Mouse (Mus musculus) intestine, embryonic 15.5 days (tissue): ENCODE data around the gene AC124502.3. TPM values are rescaled to one million over a fixed set of nuclear protein-coding genes. Genes with fewer than 3 reads are reported as not detected.

Experiments used
- ATAC-seq: fragments of 200-750 bp; cut with Nextera tagmentation; 2 replicates; pipeline ENCODE4 v1.8.0; 2017; ENCODE audit warnings: moderate TSS enrichment, moderate library complexity
- H3K27ac ChIP-seq: fragments of 300-500 bp; sonication (generic); 2 replicates; pipeline ENCODE4 v1.5.1; 2015; ENCODE audit warnings: mild to moderate bottlenecking, inconsistent platforms
- H3K27me3 ChIP-seq: fragments of 300-500 bp; sonication (generic); replicated peaks from 2 replicates; pipeline ENCODE4 v1.6.1; 2015; ENCODE audit warnings: inconsistent platforms
- H3K36me3 ChIP-seq: fragments of 300-500 bp; sonication (generic); 2 replicates; pipeline ENCODE4 v1.6.1; 2015; ENCODE audit warnings: inconsistent platforms
- H3K4me1 ChIP-seq: fragments of 300-500 bp; sonication (generic); replicated peaks from 2 replicates; pipeline ENCODE4 v1.6.1; 2015; ENCODE audit warnings: inconsistent platforms
- H3K4me2 ChIP-seq: fragments of 300-500 bp; sonication (generic); replicated peaks from 2 replicates; pipeline ENCODE4 v1.6.1; 2015; ENCODE audit warnings: mild to moderate bottlenecking, inconsistent platforms
- H3K4me3 ChIP-seq: fragments of 300-500 bp; sonication (generic); replicated peaks from 2 replicates; pipeline ENCODE4 v1.5.1; 2015; ENCODE audit warnings: inconsistent platforms
- H3K9ac ChIP-seq: fragments of 300-500 bp; sonication (generic); 2 replicates; pipeline ENCODE4 v1.6.1; 2015; ENCODE audit warnings: inconsistent platforms
- H3K9me3 ChIP-seq: fragments of 300-500 bp; sonication (generic); 2 replicates; pipeline ENCODE4 v1.6.1; 2016; ENCODE audit warnings: inconsistent platforms
- WGBS: fragments of 180-500 bp; shearing (Covaris S2); methylation state at CpG from one replicate; pipeline ENCODE4 v1.1.7; 2015; 5-methylcytosine and 5-hydroxymethylcytosine counted together
- polyA plus RNA-seq: library from polyadenylated mRNA; unstranded; fragments of >200 nt; fragmentation: Nextera tagmentation; extraction: Ambion mirVana; gene quantifications from 2 replicates; pipeline ENCODE4 v1.2.1, GENCODE M21; 2015

Gene AC124502.3
- polyA plus RNA-seq, 1 experiment from 2014 or later, result 2.8 TPM

DNA sequence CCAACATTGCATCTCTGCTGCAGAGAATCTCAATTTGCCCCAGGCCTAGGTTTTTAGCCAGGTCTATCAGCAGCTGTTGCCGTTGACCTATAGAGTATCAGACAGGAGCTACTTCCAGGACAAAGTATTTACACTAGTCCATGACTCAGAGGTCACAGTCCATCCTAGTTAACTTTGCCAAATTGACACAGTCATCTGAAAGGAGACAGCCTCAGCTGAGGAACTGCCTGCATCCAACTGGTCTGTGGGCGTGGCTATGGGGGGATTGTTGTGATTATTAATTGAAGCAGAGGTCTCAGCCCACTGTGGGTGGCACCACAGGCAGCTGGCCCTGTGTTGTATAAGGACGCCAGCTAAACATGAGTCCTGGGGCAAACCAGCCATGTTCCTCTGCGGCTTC lies 33.8 kb upstream of the AC124502.3 start:
- Histone ChIP-seq H3K36me3 (no peaks in the 10 kb centered on the region), H3K9me3 (no peaks in the 10 kb centered on the region), H3K9ac (no peak overlapping the region), H3K27me3 (peaks cover 6% of the 10 kb centered on the region; the same call in 1 of the 2 replicates), H3K4me3 (no peak overlapping the region), H3K27ac (no peak overlapping the region), H3K4me2 (no peak overlapping the region), H3K4me1 (peaks cover 3% of the 10 kb centered on the region; the same call in 1 of the 2 replicates)
- ATAC-seq, result no peak
- WGBS, result 54% methylated on average over 4 of the region's 4 CpGs

DNA sequence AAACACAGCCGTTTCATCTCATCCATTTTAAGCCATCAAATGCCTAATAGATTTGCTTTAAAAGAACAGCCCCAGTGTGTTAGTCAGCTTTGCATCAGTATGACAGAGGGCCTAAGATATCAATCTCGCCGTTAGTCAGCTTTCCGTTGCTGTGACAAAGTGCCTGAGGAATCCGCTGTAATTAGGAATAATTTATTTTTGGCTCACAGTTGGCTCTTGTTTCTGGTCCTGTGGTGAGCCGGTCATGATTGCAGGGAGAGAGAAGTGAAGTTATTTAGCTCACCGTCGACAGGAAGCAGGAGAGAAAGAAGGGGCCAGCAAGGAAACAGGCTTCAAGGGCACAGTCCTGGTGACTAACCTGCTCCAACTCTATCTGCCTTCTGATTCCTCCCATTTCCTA lies 25.6 kb upstream of the AC124502.3 start:
- no peaks in the 10 kb centered on the region for H3K9me3 ChIP-seq
- H3K4me1 ChIP-seq, result peaks cover 8% of the 10 kb centered on the region; the same call in 1 of the 2 replicates
- H3K4me2 ChIP-seq, result no peak overlapping the region
- no peak overlapping the region for H3K4me3 ChIP-seq
- H3K36me3 ChIP-seq, result no peaks in the 10 kb centered on the region
- no peak overlapping the region for H3K27ac ChIP-seq
- H3K27me3 ChIP-seq, result no peaks in the 10 kb centered on the region
- no peak overlapping the region for H3K9ac ChIP-seq
- WGBS, result 56% methylated on average over 8 of the region's 8 CpGs
- ATAC-seq, result no peak

DNA sequence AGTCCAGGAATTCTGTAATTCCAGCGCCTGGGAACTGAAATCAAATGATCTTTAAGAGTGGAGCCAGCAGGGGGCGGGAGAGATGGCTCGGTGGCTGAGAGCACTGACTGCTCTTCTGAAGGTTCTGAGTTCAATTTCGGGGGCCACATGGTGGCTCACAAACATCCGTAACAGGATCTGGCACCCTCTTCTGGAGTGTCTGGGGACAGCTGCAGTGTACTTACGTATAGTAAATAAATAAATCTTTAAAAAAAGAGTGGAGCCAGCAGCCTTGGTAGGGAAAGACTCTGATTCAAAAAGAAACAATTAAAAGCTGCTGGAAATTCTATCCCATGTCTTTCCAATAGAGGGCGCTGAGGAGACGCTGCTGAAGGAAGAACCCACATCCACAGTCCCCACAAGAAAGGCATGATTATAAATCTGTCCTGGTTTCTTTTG lies 23.7 kb upstream of the AC124502.3 start:
- no peak overlapping the region for H3K4me3 ChIP-seq
- no peaks in the 10 kb centered on the region for H3K27me3 ChIP-seq
- H3K4me1 ChIP-seq, result peaks cover 8% of the 10 kb centered on the region; the same call in 1 of the 2 replicates
- no peaks in the 10 kb centered on the region for H3K9me3 ChIP-seq
- H3K9ac ChIP-seq, result no peak overlapping the region
- H3K4me2 ChIP-seq, result no peak overlapping the region
- H3K36me3 ChIP-seq, result no peaks in the 10 kb centered on the region
- WGBS, result 21% methylated on average over 8 of the region's 8 CpGs
- no peak overlapping the region for H3K27ac ChIP-seq
- no peak for ATAC-seq

DNA sequence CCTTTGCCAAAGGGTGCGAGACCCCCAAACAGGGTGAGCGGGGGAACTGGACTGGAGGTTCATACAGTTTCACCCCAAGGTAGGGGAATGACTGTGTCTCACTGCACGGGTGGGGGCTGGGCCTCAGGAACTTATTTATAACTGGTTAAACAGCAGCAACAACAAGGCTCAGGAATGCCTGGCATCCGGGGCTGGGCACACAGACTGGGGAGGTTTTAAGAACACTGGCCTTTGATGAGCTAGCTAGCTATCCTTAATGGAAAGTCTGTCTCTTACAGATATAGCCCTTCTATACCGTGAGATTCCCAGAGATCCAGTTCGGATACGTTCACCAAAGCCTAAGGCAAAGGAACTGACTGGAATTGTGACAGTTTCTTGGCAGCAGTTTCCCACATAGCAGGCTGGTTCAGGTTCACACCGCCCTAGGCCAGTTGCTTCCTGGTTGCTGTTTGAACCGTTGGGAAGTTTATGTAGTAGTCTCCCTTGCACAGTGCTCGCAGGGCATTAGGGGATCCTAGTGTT lies 22.4 kb upstream of the AC124502.3 start:
- Histone ChIP-seq H3K4me3 (no peak overlapping the region), H3K36me3 (no peaks in the 10 kb centered on the region), H3K4me2 (peak overlapping the region; percentile 31; the same call in 1 of the 2 replicates), H3K4me1 (peaks cover 8% of the 10 kb centered on the region; the same call in 1 of the 2 replicates), H3K27me3 (no peaks in the 10 kb centered on the region), H3K27ac (no peak overlapping the region), H3K9ac (no peak overlapping the region; the same call in 1 of the 2 replicates), H3K9me3 (no peaks in the 10 kb centered on the region)
- peak; percentile 51 for ATAC-seq
- 21% methylated on average over 10 of the region's 10 CpGs for WGBS

DNA sequence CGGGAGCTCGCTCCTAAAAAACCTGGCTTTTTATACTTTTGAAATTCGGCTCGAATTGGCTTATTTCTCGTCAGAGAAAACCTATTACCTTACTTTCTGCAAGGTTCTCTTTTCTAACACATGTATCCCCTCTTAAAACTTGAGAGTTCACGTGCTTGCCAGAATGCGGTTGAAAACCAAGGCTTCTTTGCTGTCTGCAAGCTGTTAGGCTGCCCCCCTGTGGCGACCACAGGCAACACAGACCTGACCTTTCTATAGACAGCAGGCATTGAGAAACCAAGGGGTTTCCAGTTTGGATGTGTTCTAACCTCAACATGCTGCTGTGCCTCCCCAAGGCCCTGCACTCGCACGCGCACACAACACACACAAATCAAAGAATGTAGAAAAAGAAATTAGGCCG lies 21.9 kb upstream of the AC124502.3 start:
- Histone ChIP-seq H3K9me3 (no peaks in the 10 kb centered on the region), H3K27me3 (no peaks in the 10 kb centered on the region), H3K4me3 (no peak overlapping the region), H3K36me3 (no peaks in the 10 kb centered on the region), H3K27ac (no peak overlapping the region), H3K4me2 (peak overlapping the region; percentile 31; the same call in 1 of the 2 replicates), H3K9ac (no peak overlapping the region), H3K4me1 (peaks cover 8% of the 10 kb centered on the region; the same call in 1 of the 2 replicates)
- 19% methylated on average over 12 of the region's 12 CpGs for WGBS
- ATAC-seq, result peak; percentile 59; the same call in 1 of the 2 replicates

GRCm38 (mm10) chr19:5017611-5018010 lies 21.1 kb upstream of the AC124502.3 start:
- H3K27ac ChIP-seq, result no peak overlapping the region
- peaks cover 8% of the 10 kb centered on the region; the same call in 1 of the 2 replicates for H3K4me1 ChIP-seq
- H3K9ac ChIP-seq, result no peak overlapping the region
- no peaks in the 10 kb centered on the region for H3K9me3 ChIP-seq
- no peak overlapping the region for H3K4me3 ChIP-seq
- H3K4me2 ChIP-seq, result no peak overlapping the region
- no peak for ATAC-seq
- 80% methylated on average over 4 of the region's 4 CpGs for WGBS
- H3K36me3 ChIP-seq, result no peaks in the 10 kb centered on the region
- H3K27me3 ChIP-seq, result no peaks in the 10 kb centered on the region

DNA sequence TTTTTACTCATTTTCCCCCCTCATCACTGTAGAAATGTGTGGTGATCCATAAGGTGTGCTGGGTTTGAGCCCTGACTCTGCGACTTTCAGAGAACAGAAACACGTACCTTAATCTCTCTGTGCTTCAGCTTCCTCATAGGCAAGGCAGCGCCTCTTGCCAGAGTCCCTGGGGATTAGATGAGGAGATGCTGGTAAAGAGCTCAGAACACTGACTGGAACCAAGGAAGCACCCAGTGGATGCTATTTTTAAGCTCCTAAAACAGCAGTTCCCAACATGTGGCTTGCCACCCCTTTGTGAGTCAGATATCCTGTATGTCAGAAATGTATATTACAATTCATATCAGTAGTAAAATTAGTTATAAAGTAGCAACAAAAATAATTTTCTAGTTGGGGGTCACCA lies 20.5 kb upstream of the AC124502.3 start:
- H3K9ac ChIP-seq, result no peak overlapping the region
- peaks cover 8% of the 10 kb centered on the region; the same call in 1 of the 2 replicates for H3K4me1 ChIP-seq
- no peaks in the 10 kb centered on the region for H3K36me3 ChIP-seq
- ATAC-seq, result no peak
- H3K4me3 ChIP-seq, result no peak overlapping the region
- H3K27me3 ChIP-seq, result no peaks in the 10 kb centered on the region
- 87% methylated on average over 3 of the region's 3 CpGs for WGBS
- no peak overlapping the region for H3K27ac ChIP-seq
- H3K4me2 ChIP-seq, result no peak overlapping the region
- no peaks in the 10 kb centered on the region for H3K9me3 ChIP-seq

DNA sequence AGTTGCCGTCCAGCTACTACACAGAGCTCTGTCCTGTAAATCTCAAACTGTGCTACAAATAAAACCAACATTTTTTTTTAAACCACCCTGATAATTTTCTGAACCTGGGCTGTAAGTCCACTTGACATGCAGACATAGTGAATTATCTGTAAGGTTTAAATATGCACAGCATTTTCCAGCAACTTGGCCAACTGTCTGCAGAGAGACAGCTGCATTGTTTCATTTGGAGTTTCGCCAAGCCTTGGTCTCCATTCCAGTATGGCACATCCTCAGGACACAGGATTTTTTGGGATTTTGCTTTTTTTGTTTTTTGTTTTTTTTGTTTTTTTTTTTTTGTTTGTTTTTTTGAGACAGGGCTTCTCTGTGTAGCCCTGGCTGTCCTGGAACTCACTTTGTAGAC lies 17.3 kb upstream of the AC124502.3 start:
- no peak for ATAC-seq
- WGBS, result 87% methylated on average over 2 of the region's 2 CpGs
- Histone ChIP-seq H3K9me3 (no peaks in the 10 kb centered on the region), H3K4me3 (no peak overlapping the region), H3K4me2 (no peak overlapping the region), H3K27me3 (no peaks in the 10 kb centered on the region), H3K4me1 (peaks cover 6% of the 10 kb centered on the region; the same call in 1 of the 2 replicates), H3K36me3 (no peaks in the 10 kb centered on the region), H3K9ac (no peak overlapping the region), H3K27ac (no peak overlapping the region)

- peak; percentile 99 for ATAC-seq
- Histone ChIP-seq H3K27me3 (no peaks in the 10 kb centered on the region), H3K4me2 (peak within 1 kb of the TSS; percentile 96), H3K27ac (peak within 1 kb of the TSS; percentile 80), H3K9me3 (no peaks in the 10 kb centered on the region), H3K4me3 (peak within 1 kb of the TSS; percentile 72), H3K36me3 (peaks cover 2% of the 10 kb centered on the region; the same call in 1 of the 2 replicates), H3K9ac (peak within 1 kb of the TSS; percentile 70), H3K4me1 (0 out of 2 replicates have a peak, but pooled peaks cover 2% of the 10 kb centered on the region)
- WGBS, result under 1% methylated on average over 62 of the region's 62 CpGs
Measured at GRCm38 (mm10) chr19:5023621-5024479, 14.8 kb upstream of the AC124502.3 start, which contains the start of gene Slc29a2. TSS of gene Slc29a2 (plus strand) at chr19:5023860.

- Histone ChIP-seq H3K27me3 (no peaks in the 10 kb centered on the region), H3K4me1 (0 out of 2 replicates have a peak, but pooled peaks cover 2% of the 10 kb centered on the region), H3K4me3 (no peak overlapping the region), H3K9me3 (no peaks in the 10 kb centered on the region), H3K4me2 (no peak overlapping the region), H3K9ac (no peak overlapping the region), H3K36me3 (peaks cover 8% of the 10 kb centered on the region), H3K27ac (no peak overlapping the region)
- ATAC-seq, result no peak
- 90% methylated on average over 8 of the region's 8 CpGs for WGBS
Measured at GRCm38 (mm10) chr19:5026111-5026510, 12.6 kb upstream of the AC124502.3 start.

GRCm38 (mm10) chr19:5032686-5033085 lies 6.0 kb upstream of the AC124502.3 start:
- no peak overlapping the region for H3K9ac ChIP-seq
- H3K27me3 ChIP-seq, result no peaks in the 10 kb centered on the region
- H3K9me3 ChIP-seq, result no peaks in the 10 kb centered on the region
- WGBS, result 80% methylated on average over 3 of the region's 3 CpGs
- H3K4me2 ChIP-seq, result no peak overlapping the region
- ATAC-seq, result no peak
- no peak overlapping the region for H3K27ac ChIP-seq
- H3K4me1 ChIP-seq, result peaks cover 3% of the 10 kb centered on the region; the same call in 1 of the 2 replicates
- no peak overlapping the region for H3K4me3 ChIP-seq
- H3K36me3 ChIP-seq, result peaks cover 6% of the 10 kb centered on the region

GRCm38 (mm10) chr19:5036577-5036976 lies 2.1 kb upstream of the AC124502.3 start:
- Histone ChIP-seq H3K9ac (no peak overlapping the region), H3K36me3 (no peaks in the 10 kb centered on the region), H3K4me1 (peaks cover 20% of the 10 kb centered on the region), H3K9me3 (no peaks in the 10 kb centered on the region), H3K4me3 (no peak overlapping the region), H3K4me2 (no peak overlapping the region), H3K27ac (no peak overlapping the region), H3K27me3 (no peaks in the 10 kb centered on the region)
- whole genome bisulfite sequencing, result 84% methylated on average over 4 of the region's 4 CpGs
- ATAC-seq, result no peak
